ENCODE assay signal across 20 mouse cellular contexts in genomic region chr3:88905741-88906140, GRCm38 (mm10). TPM values are rescaled to one million over a fixed set of nuclear protein-coding genes. Genes with fewer than 3 reads are reported as not detected.
DNase-seq lines count a peak whose midpoint lies in the region; TF ChIP-seq lines count a peak whose summit lies in the region.
"Had no signal": no experiment of that assay in that cellular context is flagged by ENCODE, and none has a peak within 500 bp of the region (broad histone marks: within the 10 kb centered on the region; RNA-seq: fewer than 3 reads in every experiment).

No protein-coding gene starts in this region.

- 0 out of 2 replicates have a peak overlapping the region, but pooled peaks have one; percentile 6 for H3K27ac ChIP-seq in layer of hippocampus, adult 2 months
- H3K27ac ChIP-seq in CH12.LX (ENCODE audit: insufficient read depth, low read depth): no peak overlapping the region
- H3K27ac ChIP-seq in MEL (ENCODE audit: control insufficient read depth, low read depth, low read length): no peak overlapping the region
- H3K27ac ChIP-seq: embryonic facial prominence, embryonic 10.5 days; embryonic facial prominence, embryonic 12.5 days; forebrain, embryonic 13.5 days; forebrain, embryonic 15.5 days had no signal

- in situ Hi-C loops in CH12.LX (cut with MboI; ENCODE audit: low pct_ligation_motif_present, low pct_unique_long_range_greater_than_20kb, low sequenced_read_pairs): loop anchor here (10.0 kb wide), 1 partner anchor 51 kb away; no protein-coding TSS in a partner anchor

- H3K9me3 ChIP-seq in CH12.LX (replicated peaks; ENCODE audit: low read length): no peaks in the 10 kb centered on the region
- no peaks in the 10 kb centered on the region for H3K9me3 ChIP-seq in MEL (replicated peaks; ENCODE audit: insufficient read depth, low read length)
- H3K9me3 ChIP-seq: embryonic facial prominence, embryonic 10.5 days; embryonic facial prominence, embryonic 12.5 days; forebrain, embryonic 13.5 days; forebrain, embryonic 15.5 days; G1E had no signal

- H3K27me3 ChIP-seq in CH12.LX (replicated peaks) (no peaks in the 10 kb centered on the region), MEL (ENCODE audit: control insufficient read depth in 1 of 2, insufficient read depth in 2 of 2, low read length in 2 of 2) (no peaks in the 10 kb centered on the region)
- H3K27me3 ChIP-seq: embryonic facial prominence, embryonic 12.5 days; forebrain, embryonic 13.5 days; forebrain, embryonic 15.5 days had no signal

- TF ChIP-seq POLR2A in CH12.LX (IDR thresholded peaks at IDR 0.05; ENCODE audit: low read depth, low read length) (no peak), MEL (IDR thresholded peaks at IDR 0.05; ENCODE audit: control insufficient read depth in 1 of 2, insufficient read depth in 1 of 2, low read depth in 1 of 2, low read length in 2 of 2, poor library complexity in 1 of 2) (no peak)

- no peak overlapping the region for H3K4me2 ChIP-seq in CH12.LX (ENCODE audit: insufficient read depth, low read depth, poor library complexity, severe bottlenecking)
- H3K4me2 ChIP-seq: embryonic facial prominence, embryonic 12.5 days; forebrain, embryonic 13.5 days; forebrain, embryonic 15.5 days had no signal

- no peak overlapping the region for H3K9ac ChIP-seq in CH12.LX (ENCODE audit: insufficient read depth, low read depth)
- H3K9ac ChIP-seq in MEL (ENCODE audit: control insufficient read depth, low read depth, low read length, poor library complexity, severe bottlenecking): no peak overlapping the region
- H3K9ac ChIP-seq: embryonic facial prominence, embryonic 12.5 days; forebrain, embryonic 13.5 days; forebrain, embryonic 15.5 days; forebrain, postnatal 0 days had no signal

- H3K36me3 ChIP-seq in CH12.LX (replicated peaks in 1 of 2; ENCODE audit: control insufficient read depth in 1 of 2, insufficient read depth in 1 of 2, low read length in 1 of 2) (peaks cover 80 to 97% of the 10 kb centered on the region in 2 experiments), MEL (ENCODE audit: control insufficient read depth in 1 of 2, insufficient read depth in 2 of 2, low read length in 2 of 2) (peaks cover 0 to 25% of the 10 kb centered on the region in 2 experiments; a peak in 2 of 4 replicates)

- H3K79me2 ChIP-seq in CH12.LX (replicated peaks; ENCODE audit: control insufficient read depth, extremely low read depth, insufficient read depth, poor library complexity, severe bottlenecking) (no peaks in the 10 kb centered on the region), MEL (ENCODE audit: control insufficient read depth, insufficient read depth, low read length, poor library complexity) (no peaks in the 10 kb centered on the region)

- no peak for TF ChIP-seq CTCF in layer of hippocampus, adult 2 months (conservative IDR thresholded peaks at IDR 0.05)
- TF ChIP-seq CTCF in CH12.LX (conservative IDR thresholded peaks at IDR 0.05 in 1 of 2, IDR thresholded peaks at IDR 0.05 in 1 of 2; ENCODE audit: low read depth in 2 of 2, low read length in 2 of 2): no peak
- TF ChIP-seq CTCF in MEL (IDR thresholded peaks at IDR 0.05 in 2 of 3, conservative IDR thresholded peaks at IDR 0.05 in 1 of 3; ENCODE audit: control insufficient read depth in 1 of 3, insufficient read depth in 1 of 3, low read depth in 2 of 3, low read length in 3 of 3, poor library complexity in 1 of 3, severe bottlenecking in 1 of 3): no peak

- H3K4me3 ChIP-seq in layer of hippocampus, adult 2 months: no peak overlapping the region
- H3K4me3 ChIP-seq in CH12.LX (replicated peaks in 1 of 3; ENCODE audit: low read depth in 2 of 3, low read length in 2 of 3, poor library complexity in 1 of 3) (no peak overlapping the region), MEL (ENCODE audit: control insufficient read depth in 1 of 2, insufficient read depth in 1 of 2, low read depth in 2 of 2, low read length in 2 of 2) (no peak overlapping the region)
- H3K4me3 ChIP-seq: embryonic facial prominence, embryonic 10.5 days; embryonic facial prominence, embryonic 12.5 days; forebrain, embryonic 13.5 days; forebrain, embryonic 15.5 days had no signal

- DNase-seq in layer of hippocampus, adult 2 months (ENCODE audit: low spot score in 2 of 2): no peak
- no peak for DNase-seq in layer of hippocampus, adult 18-20 months (ENCODE audit: low spot score in 2 of 2)
- DNase-seq in CH12.LX (ENCODE audit: extremely low read depth): no peak
- peak; percentile 11 for DNase-seq in MEL (ENCODE audit: low read depth, low spot score)
- no peak for DNase-seq in embryo, embryonic 10.5 days (ENCODE audit: low spot score)
- DNase-seq: adrenal gland, adult 2 months; adrenal gland, postnatal 10 days; adrenal gland, postnatal 25 days; cerebellum, adult 11 months; cerebellum, adult 18-20 months; cerebellum, adult 8-10 months; cerebellum, adult 9-11 months; cerebellum, postnatal 14 days; cerebellum, postnatal 36 days; forebrain, postnatal 0 days had no signal

- no peak for TF ChIP-seq RAD21 in CH12.LX (IDR thresholded peaks at IDR 0.05; ENCODE audit: low read depth, low read length)
- no peak for TF ChIP-seq RAD21 in MEL (IDR thresholded peaks at IDR 0.05; ENCODE audit: low read depth, low read length)

- TF ChIP-seq EP300 in CH12.LX (IDR thresholded peaks at IDR 0.05; ENCODE audit: low read length) (no peak), MEL (IDR thresholded peaks at IDR 0.05; ENCODE audit: low read depth in 1 of 2, low read length in 2 of 2) (no peak)

- dilution Hi-C loops in CH12.LX (cut with MboI; ENCODE audit: extremely low pct_ligation_motif_present, extremely low pct_unique_long_range_greater_than_20kb, low sequenced_read_pairs): no loop called here

- H3K4me1 ChIP-seq in CH12.LX (ENCODE audit: control insufficient read depth in 1 of 2, insufficient read depth in 2 of 2) (no peaks in the 10 kb centered on the region), MEL (ENCODE audit: control insufficient read depth in 1 of 2, insufficient read depth in 2 of 2, low read length in 2 of 2) (no peaks in the 10 kb centered on the region)
- H3K4me1 ChIP-seq: embryonic facial prominence, embryonic 10.5 days; forebrain, embryonic 13.5 days; forebrain, embryonic 15.5 days had no signal

TF ChIP-seq in CH12.LX, 34 proteins besides CTCF, POLR2A, EP300 and RAD21:
- TF ChIP-seq JUN (IDR thresholded peaks at IDR 0.05; ENCODE audit: insufficient read depth, low read depth, low read length) (no peak), ZMIZ1 (IDR thresholded peaks at IDR 0.05; ENCODE audit: low read depth, low read length) (0 out of 2 replicates have a peak, but pooled peaks have one; percentile 31)

TF ChIP-seq in MEL, 35 proteins besides CTCF, POLR2A, EP300 and RAD21:
- TF ChIP-seq MXI1 (IDR thresholded peaks at IDR 0.05; ENCODE audit: low read depth, low read length) (no peak), NRF1 (IDR thresholded peaks at IDR 0.05; ENCODE audit: insufficient read depth, low read depth, low read length, poor library complexity, severe bottlenecking) (no peak), ZMIZ1 (IDR thresholded peaks at IDR 0.05; ENCODE audit: low read depth, low read length) (0 out of 2 replicates have a peak, but pooled peaks have one; percentile 35)
TF ChIP-seq in MEL: peak in this region for 1.

RNA-seq across cellular contexts. Expression of gene Msto1, which starts 8.1 kb away (rescaled TPM):
- total RNA-seq in layer of hippocampus, adult 2 months (2021): 10 to 100 TPM; 22.5 to 25.0 TPM
- 10 to 100 TPM; 21.6 to 21.9 TPM for total RNA-seq in layer of hippocampus, adult 18-20 months (2021)
- total RNA-seq in CH12.LX (2012; rRNA removed) (59.7 and 71.2 TPM in 2 replicates), CH12.LX (2014; rRNA removed) (63.5 and 70.7 TPM in 2 replicates), MEL (2012; rRNA removed) (70.6 and 82.6 TPM in 2 replicates)
- polyA plus RNA-seq in CH12.LX (2012; ENCODE audit: insufficient read length, low read depth) (70.2 and 72.7 TPM in 2 replicates), MEL (2012; ENCODE audit: insufficient read depth in 1 of 2, insufficient read length in 2 of 2, low read depth in 1 of 2, low replicate concordance in 2 of 2, missing spikeins in 1 of 2) (100 to 1,000 TPM in 1 of 2 experiments, not detected in 1; 101 TPM)

RNA-seq across cellular contexts. Expression of gene Ash1l, which starts 44.7 kb away (rescaled TPM):
- total RNA-seq in layer of hippocampus, adult 2 months (2021): 10 to 100 TPM; 88.9 to 94.5 TPM
- total RNA-seq in layer of hippocampus, adult 18-20 months (2021): 10 to 100 TPM; 85.4 to 89.7 TPM
- 5.7 and 5.8 TPM in 2 replicates for total RNA-seq in CH12.LX (2012; rRNA removed)
- total RNA-seq in CH12.LX (2014; rRNA removed): 2.8 and 2.9 TPM in 2 replicates
- 9.3 and 9.7 TPM in 2 replicates for polyA plus RNA-seq in CH12.LX (2012; ENCODE audit: insufficient read length, low read depth)
- total RNA-seq in MEL (2012; rRNA removed): 9.6 and 10.3 TPM in 2 replicates
- polyA plus RNA-seq in MEL (2012; ENCODE audit: insufficient read depth in 1 of 2, insufficient read length in 2 of 2, low read depth in 1 of 2, low replicate concordance in 2 of 2, missing spikeins in 1 of 2): 10 to 100 TPM; 12.8 to 22.2 TPM

RNA-seq across cellular contexts. Expression of gene Dap3, which starts 45.2 kb away (rescaled TPM):
- 100 to 1,000 TPM; 107 to 108 TPM for total RNA-seq in layer of hippocampus, adult 2 months (2021)
- total RNA-seq in layer of hippocampus, adult 18-20 months (2021): 100 to 1,000 TPM; 111 to 118 TPM
- total RNA-seq in CH12.LX (2012; rRNA removed) (114 and 128 TPM in 2 replicates), CH12.LX (2014; rRNA removed) (169 and 182 TPM in 2 replicates), MEL (2012; rRNA removed) (192 and 247 TPM in 2 replicates)
- polyA plus RNA-seq in CH12.LX (2012; ENCODE audit: insufficient read length, low read depth) (145 and 151 TPM in 2 replicates), MEL (2012; ENCODE audit: insufficient read depth in 1 of 2, insufficient read length in 2 of 2, low read depth in 1 of 2, low replicate concordance in 2 of 2, missing spikeins in 1 of 2) (100 to 1,000 TPM in 1 of 2 experiments, not detected in 1; 293 TPM)
